Mouse (Mus musculus) hindbrain, embryonic 12.5 days (tissue): ENCODE data around the gene Mnat1. TPM values are rescaled to one million over a fixed set of nuclear protein-coding genes. Genes with fewer than 3 reads are reported as not detected.

Experiments
- ATAC-seq: fragments of 200-750 bp; cut with Nextera tagmentation; 2 replicates; pipeline ENCODE4 v1.8.0; 2017; ENCODE audit warnings: moderate TSS enrichment; ENCODE audit not compliant: low FRiP score
- H3K27ac ChIP-seq: fragments of 300-500 bp; sonication (generic); 2 replicates; pipeline ENCODE4 v1.5.1; 2016; ENCODE audit warnings: mild to moderate bottlenecking
- H3K27me3 ChIP-seq: fragments of 300-500 bp; sonication (generic); 2 replicates; pipeline ENCODE4 v1.6.1; 2016; ENCODE audit warnings: mild to moderate bottlenecking
- H3K36me3 ChIP-seq: fragments of 300-500 bp; sonication (generic); 2 replicates; pipeline ENCODE4 v1.6.1; 2016; ENCODE audit warnings: mild to moderate bottlenecking
- H3K4me1 ChIP-seq: fragments of 300-500 bp; sonication (generic); 2 replicates; pipeline ENCODE4 v1.6.1; 2016
- H3K4me2 ChIP-seq: fragments of 300-500 bp; sonication (generic); replicated peaks from 2 replicates; pipeline ENCODE4 v1.6.1; 2016; ENCODE audit warnings: mild to moderate bottlenecking
- H3K4me3 ChIP-seq: fragments of 300-500 bp; sonication (generic); 2 replicates; pipeline ENCODE4 v1.5.1; 2016; ENCODE audit warnings: mild to moderate bottlenecking
- H3K9ac ChIP-seq: fragments of 300-500 bp; sonication (generic); 2 replicates; pipeline ENCODE4 v1.6.1; 2016; ENCODE audit warnings: mild to moderate bottlenecking, moderate library complexity
- H3K9me3 ChIP-seq: fragments of 300-500 bp; sonication (generic); replicated peaks from 2 replicates; pipeline ENCODE4 v1.6.1; 2016; ENCODE audit warnings: mild to moderate bottlenecking
- whole genome bisulfite sequencing: fragments of 180-500 bp; shearing (Covaris S2); methylation state at CpG from one replicate; pipeline ENCODE4 v1.1.7; 2016; 5-methylcytosine and 5-hydroxymethylcytosine counted together
- polyA plus RNA-seq: library from polyadenylated mRNA; unstranded; fragments of >200 nt; fragmentation: Nextera tagmentation; extraction: Ambion mirVana; gene quantifications from 2 replicates; pipeline ENCODE4 v1.2.1, GENCODE M21; 2016

Gene Mnat1
- polyA plus RNA-seq, 1 experiment from 2014 or later, result 26.4 TPM

- H3K9me3 ChIP-seq, result no peaks in the 10 kb centered on the region
- H3K36me3 ChIP-seq, result no peaks in the 10 kb centered on the region
- H3K4me2 ChIP-seq, result no peak overlapping the region
- H3K27ac ChIP-seq, result no peak overlapping the region
- no peaks in the 10 kb centered on the region for H3K4me1 ChIP-seq
- 77% methylated on average over 3 of the region's 3 CpGs for WGBS
- no peaks in the 10 kb centered on the region for H3K27me3 ChIP-seq
- no peak for ATAC-seq
- H3K4me3 ChIP-seq, result no peak overlapping the region
- H3K9ac ChIP-seq, result no peak overlapping the region
Measured at GRCm38 (mm10) chr12:73210454-73210853, 86.9 kb downstream of the Mnat1 start.

- no peak overlapping the region for H3K4me3 ChIP-seq
- H3K4me1 ChIP-seq, result no peaks in the 10 kb centered on the region
- H3K27me3 ChIP-seq, result no peaks in the 10 kb centered on the region
- WGBS, result 86% methylated on average over 5 of the region's 5 CpGs
- no peak overlapping the region for H3K27ac ChIP-seq
- no peaks in the 10 kb centered on the region for H3K9me3 ChIP-seq
- H3K4me2 ChIP-seq, result no peak overlapping the region
- peaks cover 13% of the 10 kb centered on the region for H3K36me3 ChIP-seq
- H3K9ac ChIP-seq, result no peak overlapping the region
- ATAC-seq, result no peak
Measured at GRCm38 (mm10) chr12:73215773-73216172, 92.3 kb downstream of the Mnat1 start.

GRCm38 (mm10) chr12:73218632-73219031, 95.1 kb downstream of the Mnat1 start:
- no peak for ATAC-seq
- no peaks in the 10 kb centered on the region for H3K4me1 ChIP-seq
- no peak overlapping the region for H3K4me3 ChIP-seq
- no peaks in the 10 kb centered on the region for H3K9me3 ChIP-seq
- peaks cover 13% of the 10 kb centered on the region for H3K36me3 ChIP-seq
- H3K27me3 ChIP-seq, result no peaks in the 10 kb centered on the region
- no peak overlapping the region for H3K9ac ChIP-seq
- no peak overlapping the region for H3K27ac ChIP-seq
- H3K4me2 ChIP-seq, result no peak overlapping the region
- WGBS, result 87% methylated on average over 5 of the region's 5 CpGs

GRCm38 (mm10) chr12:73221235-73221634, 97.7 kb downstream of the Mnat1 start:
- Histone ChIP-seq H3K4me2 (no peak overlapping the region), H3K27me3 (no peaks in the 10 kb centered on the region), H3K4me1 (no peaks in the 10 kb centered on the region), H3K9ac (no peak overlapping the region), H3K36me3 (peaks cover 13% of the 10 kb centered on the region), H3K27ac (no peak overlapping the region), H3K4me3 (no peak overlapping the region), H3K9me3 (no peaks in the 10 kb centered on the region)
- 95% methylated on average over 3 of the region's 3 CpGs for WGBS
- no peak for ATAC-seq

- ATAC-seq, result no peak
- 63% methylated on average over 6 of the region's 6 CpGs for WGBS
Measured at GRCm38 (mm10) chr12:73223872-73224271, 100.4 kb downstream of the Mnat1 start.

GRCm38 (mm10) chr12:73228427-73228826, 104.9 kb downstream of the Mnat1 start:
- Histone ChIP-seq H3K4me1 (no peaks in the 10 kb centered on the region), H3K4me2 (no peak overlapping the region), H3K27ac (no peak overlapping the region), H3K9me3 (no peaks in the 10 kb centered on the region), H3K9ac (no peak overlapping the region), H3K4me3 (no peak overlapping the region), H3K27me3 (no peaks in the 10 kb centered on the region), H3K36me3 (no peaks in the 10 kb centered on the region)
- ATAC-seq, result no peak
- 92% methylated on average over 3 of the region's 3 CpGs for WGBS

More at GRCm38 (mm10) chr12:73223872-73224271, 100.4 kb downstream of the Mnat1 start:
- H3K27ac ChIP-seq, result no peak overlapping the region
- no peaks in the 10 kb centered on the region for H3K27me3 ChIP-seq
- H3K36me3 ChIP-seq, result peaks cover 12% of the 10 kb centered on the region
- H3K4me1 ChIP-seq, result no peaks in the 10 kb centered on the region
- no peak overlapping the region for H3K9ac ChIP-seq
- no peak overlapping the region for H3K4me2 ChIP-seq
- H3K4me3 ChIP-seq, result no peak overlapping the region
- H3K9me3 ChIP-seq, result no peaks in the 10 kb centered on the region

GRCm38 (mm10) chr12:73230196-73230595, 106.7 kb downstream of the Mnat1 start:
- Histone ChIP-seq H3K36me3 (no peaks in the 10 kb centered on the region), H3K27me3 (no peaks in the 10 kb centered on the region)

GRCm38 (mm10) chr12:73231552-73231951, 108.0 kb downstream of the Mnat1 start:
- H3K4me3 ChIP-seq, result no peak overlapping the region
- H3K27me3 ChIP-seq, result no peaks in the 10 kb centered on the region
- no peaks in the 10 kb centered on the region for H3K9me3 ChIP-seq
- no peak overlapping the region for H3K27ac ChIP-seq
- no peaks in the 10 kb centered on the region for H3K36me3 ChIP-seq
- no peak overlapping the region for H3K4me2 ChIP-seq
- no peak for ATAC-seq
- no peak overlapping the region for H3K9ac ChIP-seq
- H3K4me1 ChIP-seq, result no peaks in the 10 kb centered on the region

More at GRCm38 (mm10) chr12:73230196-73230595, 106.7 kb downstream of the Mnat1 start:
- H3K9me3 ChIP-seq, result no peaks in the 10 kb centered on the region
- H3K4me2 ChIP-seq, result no peak overlapping the region
- no peak overlapping the region for H3K27ac ChIP-seq
- H3K4me3 ChIP-seq, result no peak overlapping the region
- no peak overlapping the region for H3K9ac ChIP-seq
- no peak for ATAC-seq
- no peaks in the 10 kb centered on the region for H3K4me1 ChIP-seq

- H3K4me1 ChIP-seq, result no peaks in the 10 kb centered on the region
- no peak overlapping the region for H3K4me3 ChIP-seq
- no peak overlapping the region for H3K4me2 ChIP-seq
- H3K27ac ChIP-seq, result no peak overlapping the region
- H3K36me3 ChIP-seq, result no peaks in the 10 kb centered on the region
- no peak overlapping the region for H3K9ac ChIP-seq
- 87% methylated on average over 2 of the region's 2 CpGs for WGBS
- no peaks in the 10 kb centered on the region for H3K27me3 ChIP-seq
- ATAC-seq, result no peak
- no peaks in the 10 kb centered on the region for H3K9me3 ChIP-seq
Measured at GRCm38 (mm10) chr12:73232586-73232985, 109.1 kb downstream of the Mnat1 start.

GRCm38 (mm10) chr12:73241960-73242359, 118.4 kb downstream of the Mnat1 start:
- peak; percentile 77 for ATAC-seq
- WGBS, result 43% methylated on average over 10 of the region's 10 CpGs
- H3K27ac ChIP-seq, result no peak overlapping the region

GRCm38 (mm10) chr12:73245687-73246086, 122.2 kb downstream of the Mnat1 start:
- H3K4me2 ChIP-seq, result no peak overlapping the region
- no peaks in the 10 kb centered on the region for H3K27me3 ChIP-seq
- H3K36me3 ChIP-seq, result no peaks in the 10 kb centered on the region
- peaks cover 6% of the 10 kb centered on the region; the same call in 1 of the 2 replicates for H3K4me1 ChIP-seq
- no peaks in the 10 kb centered on the region for H3K9me3 ChIP-seq
- H3K27ac ChIP-seq, result no peak overlapping the region
- H3K4me3 ChIP-seq, result no peak overlapping the region
- ATAC-seq, result no peak
- WGBS, result 84% methylated on average over 5 of the region's 5 CpGs
- H3K9ac ChIP-seq, result no peak overlapping the region

More at GRCm38 (mm10) chr12:73241960-73242359, 118.4 kb downstream of the Mnat1 start:
- no peaks in the 10 kb centered on the region for H3K9me3 ChIP-seq
- no peak overlapping the region for H3K9ac ChIP-seq
- H3K36me3 ChIP-seq, result no peaks in the 10 kb centered on the region
- no peak overlapping the region for H3K4me2 ChIP-seq
- H3K27me3 ChIP-seq, result no peaks in the 10 kb centered on the region
- H3K4me1 ChIP-seq, result peaks cover 6% of the 10 kb centered on the region; the same call in 1 of the 2 replicates
- no peak overlapping the region for H3K4me3 ChIP-seq

- 59% methylated on average over 2 of the region's 2 CpGs for WGBS
- Histone ChIP-seq H3K4me2 (no peak overlapping the region), H3K36me3 (no peaks in the 10 kb centered on the region), H3K9me3 (no peaks in the 10 kb centered on the region), H3K4me1 (no peaks in the 10 kb centered on the region), H3K4me3 (no peak overlapping the region), H3K9ac (no peak overlapping the region), H3K27me3 (no peaks in the 10 kb centered on the region), H3K27ac (no peak overlapping the region)
- no peak for ATAC-seq
Measured at GRCm38 (mm10) chr12:73255006-73255405, 131.5 kb downstream of the Mnat1 start.

GRCm38 (mm10) chr12:73259269-73259668, 135.8 kb downstream of the Mnat1 start:
- no peak overlapping the region for H3K4me2 ChIP-seq
- 0 out of 2 replicates have a peak, but pooled peaks cover 3% of the 10 kb centered on the region for H3K36me3 ChIP-seq
- no peak overlapping the region for H3K27ac ChIP-seq
- 94% methylated on average over 6 of the region's 6 CpGs for WGBS
- H3K9ac ChIP-seq, result no peak overlapping the region
- peaks cover 6% of the 10 kb centered on the region for H3K9me3 ChIP-seq
- no peaks in the 10 kb centered on the region for H3K4me1 ChIP-seq
- ATAC-seq, result no peak
- no peaks in the 10 kb centered on the region for H3K27me3 ChIP-seq
- H3K4me3 ChIP-seq, result no peak overlapping the region
